Mouse (Mus musculus) spleen, adult 2 months (tissue): Measurements from ENCODE around the gene Negr1.

ENCODE experiments used
- CTCF ChIP-seq: fragments of 200-500 bp; IDR thresholded peaks from 2 replicates; pipeline ENCODE4 v1.5.1; 2011; ENCODE audit warnings: mild to moderate bottlenecking, inconsistent platforms; ENCODE audit not compliant: insufficient read depth, insufficient read length, insufficient replicate concordance; ENCODE audit errors: extremely low read depth
- POLR2A ChIP-seq: fragments of 200-500 bp; IDR thresholded peaks from 2 replicates; pipeline ENCODE4 v1.6.1; 2011; ENCODE audit warnings: low read depth, low read length, inconsistent platforms

DNA sequence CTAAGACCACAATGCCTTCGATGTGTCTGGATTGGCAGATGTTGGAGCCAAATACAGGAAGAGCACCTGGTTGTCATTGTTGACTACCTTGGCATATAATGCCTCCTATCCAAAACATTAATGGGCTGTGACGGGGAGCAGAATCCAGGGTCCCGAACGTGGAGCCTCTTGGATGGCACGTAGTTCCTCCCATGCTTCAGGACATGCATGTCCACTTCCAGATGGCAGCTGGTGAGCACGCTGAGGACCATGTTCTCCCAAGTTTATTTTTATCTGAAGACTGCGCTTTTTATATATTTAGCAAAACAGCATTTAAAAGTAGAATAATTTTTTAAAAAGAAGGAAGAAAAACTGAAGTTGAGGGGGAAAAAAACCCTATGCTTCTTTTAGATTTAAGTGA, 231.1 kb downstream of the Negr1 start:
- TF ChIP-seq CTCF, result no peak
- TF ChIP-seq POLR2A, result no peak
